11 mouse cellular contexts compared by ENCODE assay signal in the genomic region with DNA sequence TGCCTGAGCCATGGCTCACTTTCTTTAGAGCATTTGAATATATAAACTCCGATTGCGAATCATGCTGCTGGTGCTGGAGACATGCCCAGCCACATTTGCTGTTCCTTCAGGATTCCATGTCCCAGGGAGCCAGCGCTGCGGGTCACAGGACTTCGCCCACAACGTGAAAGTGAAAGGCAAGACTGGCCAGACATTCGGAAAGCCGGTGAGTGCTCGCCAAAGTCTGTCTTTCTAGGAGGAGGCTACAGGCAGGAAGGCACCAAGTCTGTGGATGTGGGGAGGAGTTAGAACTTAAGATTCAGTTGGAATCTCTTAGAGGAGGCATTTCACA. TPM values are rescaled to one million over a fixed set of nuclear protein-coding genes. Genes with fewer than 3 reads are reported as not detected.
DNase-seq lines count a peak whose midpoint lies in the region; ATAC-seq lines count a peak whose summit lies in the region.
"Had no signal": no experiment of that assay in that cellular context is flagged by ENCODE, and none has a peak within 500 bp of the region (broad histone marks: within the 10 kb centered on the region; RNA-seq: fewer than 3 reads in every experiment).

No protein-coding gene starts in this region.

- peak; percentile 84 for DNase-seq in 3T3-L1 (ENCODE audit: low read depth, low spot score)
- peak; percentile 48 for DNase-seq in gastrocnemius, postnatal 25 days
- DNase-seq in kidney, postnatal 10 days: peak; percentile 62
- DNase-seq in retina, embryonic 14.5 days (ENCODE audit: low spot score): no peak
- DNase-seq in urinary bladder, adult 18-20 months (ENCODE audit: low spot score in 2 of 2): no peak
- DNase-seq in thymus, postnatal 0 days (ENCODE audit: low spot score): no peak

- no peak for ATAC-seq in forebrain, embryonic 15.5 days (replicated peaks)
- ATAC-seq in forebrain, embryonic 12.5 days (ENCODE audit: low FRiP score): no peak
- ATAC-seq: activated CD4-positive, CD25-positive, alpha-beta regulatory T cell, adult 4 months had no signal

- WGBS in forebrain, embryonic 15.5 days: 20% methylated on average over 9 of the region's 9 CpGs
- WGBS in forebrain, embryonic 12.5 days: 28% methylated on average over 9 of the region's 9 CpGs

- no peaks in the 10 kb centered on the region for H3K36me3 ChIP-seq in forebrain, embryonic 15.5 days
- H3K36me3 ChIP-seq in forebrain, embryonic 12.5 days (replicated peaks): no peaks in the 10 kb centered on the region
- H3K36me3 ChIP-seq: neural tube, embryonic 13.5 days had no signal

- H3K9me3 ChIP-seq in forebrain, embryonic 15.5 days: no peaks in the 10 kb centered on the region
- no peaks in the 10 kb centered on the region for H3K9me3 ChIP-seq in forebrain, embryonic 12.5 days
- H3K9me3 ChIP-seq: neural tube, embryonic 13.5 days had no signal

- no peaks in the 10 kb centered on the region for H3K27me3 ChIP-seq in forebrain, embryonic 15.5 days
- peaks cover 19% of the 10 kb centered on the region for H3K27me3 ChIP-seq in forebrain, embryonic 12.5 days

- no peak overlapping the region for H3K4me3 ChIP-seq in forebrain, embryonic 15.5 days
- no peak overlapping the region for H3K4me3 ChIP-seq in forebrain, embryonic 12.5 days (replicated peaks)
- H3K4me3 ChIP-seq: neural tube, embryonic 13.5 days had no signal

- H3K27ac ChIP-seq in forebrain, embryonic 15.5 days (replicated peaks): no peak overlapping the region
- H3K27ac ChIP-seq in forebrain, embryonic 12.5 days: no peak overlapping the region
- H3K27ac ChIP-seq: neural tube, embryonic 13.5 days had no signal

- H3K4me2 ChIP-seq in forebrain, embryonic 15.5 days (replicated peaks): no peak overlapping the region
- H3K4me2 ChIP-seq in forebrain, embryonic 12.5 days: no peak overlapping the region
- H3K4me2 ChIP-seq: liver, embryonic 11.5 days; neural tube, embryonic 13.5 days had no signal

- 0 out of 2 replicates have a peak overlapping the region, but pooled peaks have one; percentile 3 for H3K9ac ChIP-seq in forebrain, embryonic 15.5 days (replicated peaks)
- no peak overlapping the region for H3K9ac ChIP-seq in forebrain, embryonic 12.5 days
- H3K9ac ChIP-seq: neural tube, embryonic 13.5 days had no signal

- H3K4me1 ChIP-seq in forebrain, embryonic 15.5 days: peaks cover 19% of the 10 kb centered on the region
- peaks cover 28% of the 10 kb centered on the region for H3K4me1 ChIP-seq in forebrain, embryonic 12.5 days

RNA-seq across cellular contexts. Expression of a gene that starts 5.0 kb away (rescaled TPM):
- polyA plus RNA-seq in forebrain, embryonic 15.5 days (2015; fragmentation: Nextera tagmentation; extraction: Ambion mirVana): 30.9 TPM in 2 replicates
- polyA plus RNA-seq in forebrain, embryonic 12.5 days (2016; fragmentation: Nextera tagmentation; extraction: Ambion mirVana): 29.1 and 31.5 TPM in 2 replicates
- total RNA-seq in gastrocnemius, postnatal 25 days (2021): 1 to 10 TPM; 2.3 to 2.8 TPM
- 26.8 and 28.6 TPM in 2 replicates for polyA plus RNA-seq in thymus, postnatal 0 days (2015; fragmentation: Nextera tagmentation; extraction: Ambion mirVana)

Comparison
In these comparisons a context has a peak if more than half of its experiments do, and no peak if none do; other contexts are left out.
1. DNase-seq: peak in 3T3-L1 (single experiment), gastrocnemius, postnatal 25 days (single experiment) and kidney, postnatal 10 days (single experiment); none in retina, embryonic 14.5 days (single experiment), urinary bladder, adult 18-20 months (0 of 2) and thymus, postnatal 0 days (single experiment).